Mouse (Mus musculus): Measurements from ENCODE around the gene Pik3ca.

Pik3ca gene

GRCm38 (mm10) chr3:32406804-32407203 is 9.3 kb downstream of the Pik3ca start:
- peaks cover 16% of the 10 kb centered on the region for H3K4me1 ChIP-seq (replicated peaks; ENCODE audit: low read depth, low read length)
- no peaks in the 10 kb centered on the region for H3K36me3 ChIP-seq (ENCODE audit: insufficient read depth, low read length)
- no peaks in the 10 kb centered on the region for H3K27me3 ChIP-seq (ENCODE audit: insufficient read depth, low read length)
- H3K4me3 ChIP-seq (replicated peaks; ENCODE audit: low read length): no peak overlapping the region
- no peaks in the 10 kb centered on the region for H3K9me3 ChIP-seq (ENCODE audit: low read length)
- TF ChIP-seq CTCF (conservative IDR thresholded peaks at IDR 0.05; ENCODE audit: low read length) (no peak), NANOG (IDR thresholded peaks at IDR 0.05; ENCODE audit: borderline replicate concordance, low read length) (no peak), POU5F1 (IDR thresholded peaks at IDR 0.05; ENCODE audit: borderline replicate concordance, low read length) (no peak)

GRCm38 (mm10) chr3:32408811-32409273 is 11.4 kb downstream of the Pik3ca start:
- Histone ChIP-seq H3K9me3 (ENCODE audit: low read length) (no peaks in the 10 kb centered on the region), H3K36me3 (ENCODE audit: insufficient read depth, low read length) (no peaks in the 10 kb centered on the region), H3K4me3 (replicated peaks; ENCODE audit: low read length) (no peak overlapping the region), H3K4me1 (replicated peaks; ENCODE audit: low read depth, low read length) (peaks cover 19% of the 10 kb centered on the region), H3K27me3 (ENCODE audit: insufficient read depth, low read length) (no peaks in the 10 kb centered on the region)
- TF ChIP-seq POU5F1 (IDR thresholded peaks at IDR 0.05; ENCODE audit: borderline replicate concordance, low read length) (no peak), NANOG (IDR thresholded peaks at IDR 0.05; ENCODE audit: borderline replicate concordance, low read length) (no peak), CTCF (conservative IDR thresholded peaks at IDR 0.05; ENCODE audit: low read length) (no peak)

DNA sequence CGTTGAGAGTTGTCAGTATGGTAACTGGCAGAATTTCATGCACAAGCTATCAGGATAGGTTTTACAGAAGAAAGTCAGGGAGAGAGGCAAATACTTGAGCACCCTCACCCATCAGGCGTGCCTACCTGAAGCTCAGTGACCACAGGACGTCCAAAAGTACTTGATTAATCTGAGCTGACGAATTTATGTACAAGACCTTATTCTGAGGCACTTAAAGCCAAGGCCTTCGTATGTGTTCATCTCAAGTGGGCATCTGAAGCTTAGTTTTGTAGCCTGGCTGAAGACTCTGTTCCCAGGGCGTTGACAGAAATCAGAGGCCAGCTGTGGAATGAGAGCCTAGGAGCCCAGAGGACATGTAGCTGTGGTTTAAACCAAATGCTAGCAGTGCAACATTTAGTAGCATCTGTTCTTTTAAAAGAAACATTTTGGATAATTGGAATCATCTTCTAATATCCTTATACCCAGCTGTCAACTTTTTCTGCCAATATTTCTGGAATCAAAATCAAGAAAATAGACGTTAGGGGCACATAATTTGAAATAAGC is 15.1 kb downstream of the Pik3ca start:
- H3K36me3 ChIP-seq (ENCODE audit: insufficient read depth, low read length): peaks cover 8% of the 10 kb centered on the region
- H3K4me3 ChIP-seq (replicated peaks; ENCODE audit: low read length): no peak overlapping the region
- peaks cover 36% of the 10 kb centered on the region for H3K4me1 ChIP-seq (replicated peaks; ENCODE audit: low read depth, low read length)
- H3K9me3 ChIP-seq (ENCODE audit: low read length): no peaks in the 10 kb centered on the region
- H3K27me3 ChIP-seq (ENCODE audit: insufficient read depth, low read length): no peaks in the 10 kb centered on the region
- TF ChIP-seq CTCF (conservative IDR thresholded peaks at IDR 0.05; ENCODE audit: low read length) (no peak), NANOG (IDR thresholded peaks at IDR 0.05; ENCODE audit: borderline replicate concordance, low read length) (no peak), POU5F1 (IDR thresholded peaks at IDR 0.05; ENCODE audit: borderline replicate concordance, low read length) (no peak)

- no peaks in the 10 kb centered on the region for H3K9me3 ChIP-seq (ENCODE audit: low read length)
- no peak for TF ChIP-seq POU5F1 (IDR thresholded peaks at IDR 0.05; ENCODE audit: borderline replicate concordance, low read length)
- no peak for TF ChIP-seq CTCF (conservative IDR thresholded peaks at IDR 0.05; ENCODE audit: low read length)
- TF ChIP-seq NANOG (IDR thresholded peaks at IDR 0.05; ENCODE audit: borderline replicate concordance, low read length): no peak
- peaks cover 15% of the 10 kb centered on the region for H3K36me3 ChIP-seq (ENCODE audit: insufficient read depth, low read length)
- no peaks in the 10 kb centered on the region for H3K27me3 ChIP-seq (ENCODE audit: insufficient read depth, low read length)
- H3K4me1 ChIP-seq (replicated peaks; ENCODE audit: low read depth, low read length): peaks cover 27% of the 10 kb centered on the region
- H3K4me3 ChIP-seq (replicated peaks; ENCODE audit: low read length): no peak overlapping the region
Measured at GRCm38 (mm10) chr3:32414381-32414780, 16.9 kb downstream of the Pik3ca start.

GRCm38 (mm10) chr3:32415370-32416309 is 18.2 kb downstream of the Pik3ca start:
- Histone ChIP-seq H3K9me3 (ENCODE audit: low read length) (no peaks in the 10 kb centered on the region), H3K4me1 (replicated peaks; ENCODE audit: low read depth, low read length) (peaks cover 27% of the 10 kb centered on the region), H3K36me3 (ENCODE audit: insufficient read depth, low read length) (peaks cover 15% of the 10 kb centered on the region), H3K27me3 (ENCODE audit: insufficient read depth, low read length) (no peaks in the 10 kb centered on the region), H3K4me3 (replicated peaks; ENCODE audit: low read length) (no peak overlapping the region)
- no peak for TF ChIP-seq CTCF (conservative IDR thresholded peaks at IDR 0.05; ENCODE audit: low read length)
- TF ChIP-seq NANOG (IDR thresholded peaks at IDR 0.05; ENCODE audit: borderline replicate concordance, low read length): no peak
- TF ChIP-seq POU5F1 (IDR thresholded peaks at IDR 0.05; ENCODE audit: borderline replicate concordance, low read length): no peak

- Histone ChIP-seq H3K27me3 (ENCODE audit: insufficient read depth, low read length) (no peaks in the 10 kb centered on the region), H3K36me3 (ENCODE audit: insufficient read depth, low read length) (peaks cover 15% of the 10 kb centered on the region), H3K4me1 (replicated peaks; ENCODE audit: low read depth, low read length) (peaks cover 27% of the 10 kb centered on the region), H3K4me3 (replicated peaks; ENCODE audit: low read length) (no peak overlapping the region), H3K9me3 (ENCODE audit: low read length) (no peaks in the 10 kb centered on the region)
- no peak for TF ChIP-seq CTCF (conservative IDR thresholded peaks at IDR 0.05; ENCODE audit: low read length)
- no peak for TF ChIP-seq NANOG (IDR thresholded peaks at IDR 0.05; ENCODE audit: borderline replicate concordance, low read length)
- no peak for TF ChIP-seq POU5F1 (IDR thresholded peaks at IDR 0.05; ENCODE audit: borderline replicate concordance, low read length)
Measured at GRCm38 (mm10) chr3:32417751-32418211, 20.3 kb downstream of the Pik3ca start.

DNA sequence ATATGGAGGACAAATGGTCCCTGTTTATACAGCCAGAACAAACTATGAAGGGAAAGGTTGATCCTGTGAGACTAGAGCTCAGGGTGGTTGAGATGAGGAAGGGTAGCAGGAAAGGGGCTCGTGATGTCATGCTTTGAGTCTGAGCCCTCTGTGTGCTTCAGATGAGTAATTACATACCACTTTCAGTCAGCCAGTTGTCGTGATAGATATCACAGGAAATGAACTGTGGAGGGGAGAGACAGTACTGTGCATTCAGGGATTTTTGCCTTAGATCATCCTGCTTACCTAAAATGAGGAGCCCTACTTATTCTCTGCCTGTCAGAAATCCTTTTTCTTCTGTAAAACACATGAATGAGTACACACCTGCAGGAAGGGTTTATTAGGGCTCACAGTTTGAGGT is 22.4 kb downstream of the Pik3ca start:
- H3K36me3 ChIP-seq (ENCODE audit: insufficient read depth, low read length): peaks cover 15% of the 10 kb centered on the region
- H3K9me3 ChIP-seq (ENCODE audit: low read length): no peaks in the 10 kb centered on the region
- H3K4me1 ChIP-seq (replicated peaks; ENCODE audit: low read depth, low read length): peaks cover 7% of the 10 kb centered on the region
- no peak for TF ChIP-seq NANOG (IDR thresholded peaks at IDR 0.05; ENCODE audit: borderline replicate concordance, low read length)
- TF ChIP-seq POU5F1 (IDR thresholded peaks at IDR 0.05; ENCODE audit: borderline replicate concordance, low read length): no peak
- TF ChIP-seq CTCF (conservative IDR thresholded peaks at IDR 0.05; ENCODE audit: low read length): no peak
- H3K4me3 ChIP-seq (replicated peaks; ENCODE audit: low read length): no peak overlapping the region
- H3K27me3 ChIP-seq (ENCODE audit: insufficient read depth, low read length): no peaks in the 10 kb centered on the region
